In genomic region chr3:141465104-141465705, GRCm38 (mm10) we compare ENCODE assay signal across 8 mouse cellular contexts. TPM values are rescaled to one million over a fixed set of nuclear protein-coding genes. Genes with fewer than 3 reads are reported as not detected.
A peak's percentile ranks its signal among the peaks of the same experiment; 100 is the strongest.
DNase-seq lines count a peak whose midpoint lies in the region; ATAC-seq and TF ChIP-seq lines count a peak whose summit lies in the region.

TSS of gene Unc5c (plus strand) at chr3:141465216.

- DNase-seq in Patski (ENCODE audit: low read depth, low spot score) = no peak
- peak; percentile 90 to 94 for DNase-seq in cerebellum, adult 18-20 months
- DNase-seq in forebrain, embryonic 14.5 days (ENCODE audit: low spot score) = peak; percentile 80
- DNase-seq in heart, postnatal 14 days = peak; percentile 62 to 70
- peak; percentile 86 to 91 for DNase-seq in kidney, postnatal 4 days
- DNase-seq in liver, postnatal 0 days = peak; percentile 15
- peak; percentile 69 to 72 for DNase-seq in urinary bladder, postnatal 4 days (ENCODE audit: low spot score in 2 of 2)

- H3K9me3 ChIP-seq in forebrain, embryonic 14.5 days (replicated peaks; ENCODE audit: control insufficient read depth, low read length) = no peaks in the 10 kb centered on the region
- no peaks in the 10 kb centered on the region for H3K9me3 ChIP-seq in liver, postnatal 0 days (ENCODE audit: low read length)
- no peaks in the 10 kb centered on the region for H3K9me3 ChIP-seq in neural tube, embryonic 14.5 days (ENCODE audit: control insufficient read depth, low read length)

- H3K36me3 ChIP-seq in forebrain, embryonic 14.5 days (ENCODE audit: control insufficient read depth, insufficient read depth, low read length) = no peaks in the 10 kb centered on the region
- no peaks in the 10 kb centered on the region for H3K36me3 ChIP-seq in liver, postnatal 0 days (replicated peaks; ENCODE audit: insufficient read depth, low read length)
- H3K36me3 ChIP-seq in neural tube, embryonic 14.5 days (ENCODE audit: control insufficient read depth, insufficient read depth, low read length) = no peaks in the 10 kb centered on the region

- peak within 1 kb of the TSS; percentile 77 for H3K9ac ChIP-seq in forebrain, embryonic 14.5 days (ENCODE audit: low read length)
- H3K9ac ChIP-seq in liver, postnatal 0 days (replicated peaks) = no peak within 1 kb of the TSS
- peak within 1 kb of the TSS; percentile 88 for H3K9ac ChIP-seq in neural tube, embryonic 14.5 days (replicated peaks; ENCODE audit: low read depth, low read length)

- peak within 1 kb of the TSS; percentile 98 for H3K4me2 ChIP-seq in forebrain, embryonic 14.5 days (ENCODE audit: low read length)
- peak within 1 kb of the TSS; percentile 62 for H3K4me2 ChIP-seq in liver, postnatal 0 days (ENCODE audit: low read depth, low read length)
- peak within 1 kb of the TSS; percentile 81 for H3K4me2 ChIP-seq in neural tube, embryonic 14.5 days (ENCODE audit: low read depth, low read length)

- CTCF ChIA-PET in Patski (lab: Charles Lee) = no interaction called here

- no peak for TF ChIP-seq CTCF in Patski (IDR thresholded peaks at IDR 0.05)
- no peak for TF ChIP-seq CTCF in liver, postnatal 0 days (IDR thresholded peaks at IDR 0.05; ENCODE audit: low read depth)

- peaks cover 4% of the 10 kb centered on the region; the same call in 1 of the 2 replicates for H3K4me1 ChIP-seq in forebrain, embryonic 14.5 days (ENCODE audit: control insufficient read depth, insufficient read depth, low read length)
- H3K4me1 ChIP-seq in liver, postnatal 0 days (ENCODE audit: insufficient read depth) = 0 out of 2 replicates have a peak, but pooled peaks cover 2% of the 10 kb centered on the region
- H3K4me1 ChIP-seq in neural tube, embryonic 14.5 days (ENCODE audit: control insufficient read depth, insufficient read depth, low read length) = no peaks in the 10 kb centered on the region; the same call in 1 of the 2 replicates

- peak within 1 kb of the TSS; percentile 66 for H3K4me3 ChIP-seq in forebrain, embryonic 14.5 days (ENCODE audit: low read depth, low read length)
- H3K4me3 ChIP-seq in liver, postnatal 0 days (ENCODE audit: low read depth, low read length) = peak within 1 kb of the TSS; percentile 31
- peak within 1 kb of the TSS; percentile 81 for H3K4me3 ChIP-seq in neural tube, embryonic 14.5 days (ENCODE audit: low read depth, low read length)

- WGBS in forebrain, embryonic 14.5 days = under 1% methylated on average over 58 of the region's 61 CpGs
- under 1% methylated on average over 39 of the region's 61 CpGs for WGBS in liver, postnatal 0 days (ENCODE audit: insufficient replicate concordance)
- under 1% methylated on average over 49 of the region's 61 CpGs for WGBS in neural tube, embryonic 14.5 days

- peak; percentile 19 for ATAC-seq in Patski
- ATAC-seq in forebrain, embryonic 14.5 days = peak; percentile 89
- no peak for ATAC-seq in liver, postnatal 0 days
- peak; percentile 94 for ATAC-seq in neural tube, embryonic 14.5 days (ENCODE audit: low read depth)

- H3K27me3 ChIP-seq in Patski = peaks cover 8% of the 10 kb centered on the region
- peaks cover 14% of the 10 kb centered on the region; the same call in 1 of the 2 replicates for H3K27me3 ChIP-seq in forebrain, embryonic 14.5 days (replicated peaks; ENCODE audit: control insufficient read depth, insufficient read depth, low read length)
- H3K27me3 ChIP-seq in liver, postnatal 0 days (ENCODE audit: insufficient read depth, low read length) = peaks cover 45% of the 10 kb centered on the region
- no peaks in the 10 kb centered on the region; the same call in 1 of the 2 replicates for H3K27me3 ChIP-seq in neural tube, embryonic 14.5 days (ENCODE audit: control insufficient read depth, insufficient read depth, low read length)

- intact Hi-C loops in heart, postnatal 14 days (cut with DNase I) = loop anchor here (5.0 kb wide), 1 partner anchor 367 kb away; no protein-coding TSS in a partner anchor

- TF ChIP-seq EP300 in liver, postnatal 0 days (IDR thresholded peaks at IDR 0.05; ENCODE audit: low read depth) = no peak

- POLR2A ChIA-PET in Patski (lab: Charles Lee) = no interaction called here

- H3K27ac ChIP-seq in forebrain, embryonic 14.5 days (ENCODE audit: low read depth, low read length) = peak within 1 kb of the TSS; percentile 84
- no peak within 1 kb of the TSS for H3K27ac ChIP-seq in liver, postnatal 0 days (ENCODE audit: low read depth)
- H3K27ac ChIP-seq in neural tube, embryonic 14.5 days (ENCODE audit: low read depth, low read length) = peak within 1 kb of the TSS; percentile 93

- in situ Hi-C loops in Patski (cut with MboI; ENCODE audit: low pct_unique_long_range_greater_than_20kb) = no loop called here

RNA-seq across cellular contexts. Expression of gene Unc5c, which starts in this region (rescaled TPM):
- under 0.01 TPM for polyA plus RNA-seq in Patski (2021)
- 4.4 and 4.7 TPM in 2 replicates for polyA plus RNA-seq in forebrain, embryonic 14.5 days (2014; fragmentation: Nextera tagmentation; extraction: Ambion mirVana)
- total RNA-seq in heart, postnatal 14 days (2021) = under 1 TPM; 0.32 to 0.91 TPM
- 0.01 TPM in 1 of 2 replicates, not detected in the other for polyA plus RNA-seq in liver, postnatal 0 days (2015; fragmentation: Nextera tagmentation; extraction: Ambion mirVana)
- 20.7 TPM in 2 replicates for polyA plus RNA-seq in neural tube, embryonic 14.5 days (2014; fragmentation: Nextera tagmentation; extraction: Ambion mirVana)

Comparison
In these comparisons a context has a peak if more than half of its experiments do, and no peak if none do; other contexts are left out.
1. Peak in ATAC-seq in Patski; RNA of the gene not detected or under 1 TPM.
2. Peak in DNase-seq in heart, postnatal 14 days; RNA of the gene not detected or under 1 TPM.
3. Peak in DNase-seq, H3K4me3 ChIP-seq and H3K4me2 ChIP-seq in liver, postnatal 0 days; RNA of the gene not detected or under 1 TPM.
4. H3K4me3 ChIP-seq: peak in every context shown above with its lines; median percentile 81 in neural tube, embryonic 14.5 days; 66 in forebrain, embryonic 14.5 days; 31 in liver, postnatal 0 days.